Mouse (Mus musculus) ES-Bruce4 (cell line): ENCODE measurements at regions not wholly inside any gene's neighbourhood (a gene's known extent, or its start where the extent isn't known, plus 50 kb on each side); places are given as distances from the start of the nearest gene placed in this dataset.

Source experiments
- CTCF ChIP-seq: IDR thresholded peaks from one replicate; pipeline ENCODE4 v1.8.1; 2011; ENCODE audit warnings: low read depth, low read length
- EP300 ChIP-seq: IDR thresholded peaks from 2 replicates; pipeline ENCODE4 v1.6.1; 2011; ENCODE audit warnings: low read depth, low read length; ENCODE audit not compliant: insufficient read depth

DNA sequence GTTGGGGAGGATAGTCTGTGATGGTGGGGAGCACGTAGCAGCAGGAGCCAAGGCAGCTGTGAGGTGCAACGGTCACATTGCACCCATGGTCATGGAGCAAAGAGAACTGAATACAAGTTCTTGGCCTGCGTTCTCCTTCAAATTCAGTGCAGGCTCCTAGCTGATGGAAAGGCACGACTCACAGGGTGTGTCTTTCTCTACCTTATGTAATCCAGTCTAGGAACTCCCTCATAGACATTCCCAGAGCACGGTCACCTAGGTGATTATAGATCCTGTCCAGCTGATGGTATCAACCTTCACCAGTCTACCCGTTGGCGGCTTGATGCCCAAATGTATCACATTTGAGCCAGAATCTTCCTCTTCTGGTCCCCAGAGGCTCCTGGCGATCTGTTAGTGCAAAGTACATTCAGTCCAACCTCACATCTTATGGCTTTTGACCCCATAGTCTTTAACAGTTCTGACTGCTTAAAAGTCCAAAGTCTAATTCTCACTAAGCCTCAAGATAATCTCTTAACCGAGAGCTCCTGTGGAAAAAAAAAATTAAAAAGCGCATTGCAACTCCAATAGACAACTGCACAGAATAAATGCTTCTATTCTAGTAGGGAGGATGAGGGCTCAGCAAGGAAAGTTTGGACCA is 69.2 kb upstream of the Pcsk6 start:
- TF ChIP-seq EP300 (no peak), CTCF (no peak)
